Mouse (Mus musculus) testis, adult 2 months (tissue): Measurements from ENCODE around the gene Fmnl1. TPM values are rescaled to one million over a fixed set of nuclear protein-coding genes. Genes with fewer than 3 reads are reported as not detected.
A peak's percentile ranks its signal among the peaks of the same experiment; 100 is the strongest.

ENCODE experiments used
- H3K27ac ChIP-seq: fragments of 200-500 bp; 2 replicates; pipeline ENCODE4 v1.5.1; 2012; ENCODE audit warnings: low read depth, low read length; ENCODE audit not compliant: control insufficient read depth, insufficient read depth
- H3K27me3 ChIP-seq: fragments of 200-500 bp; 2 replicates; pipeline ENCODE4 v1.6.1; 2012; ENCODE audit warnings: mild to moderate bottlenecking, low read length, moderate library complexity; ENCODE audit not compliant: control insufficient read depth, insufficient read depth
- H3K36me3 ChIP-seq: fragments of 200-500 bp; 2 replicates; pipeline ENCODE4 v1.6.1; 2012; ENCODE audit warnings: mild to moderate bottlenecking, low read length; ENCODE audit not compliant: control insufficient read depth, insufficient read depth
- H3K4me1 ChIP-seq: fragments of 200-500 bp; 2 replicates; pipeline ENCODE4 v1.6.1; 2012; ENCODE audit warnings: low read length; ENCODE audit not compliant: control insufficient read depth, insufficient read depth
- H3K4me3 ChIP-seq: fragments of 200-500 bp; 2 replicates; pipeline ENCODE4 v1.5.1; 2012; ENCODE audit warnings: low read depth, mild to moderate bottlenecking, low read length, moderate library complexity, mixed read lengths; ENCODE audit not compliant: control insufficient read depth
- CTCF ChIP-seq: fragments of 200-500 bp; IDR thresholded peaks from 2 replicates; pipeline ENCODE4 v1.5.1; 2012; ENCODE audit warnings: low read depth, mild to moderate bottlenecking, inconsistent platforms, low read length, moderate library complexity; ENCODE audit not compliant: control insufficient read depth, insufficient read depth, insufficient replicate concordance
- POLR2A ChIP-seq: fragments of 200-500 bp; IDR thresholded peaks from 2 replicates; pipeline ENCODE4 v1.6.1; 2012; ENCODE audit warnings: low read depth, mild to moderate bottlenecking, inconsistent platforms, low read length, moderate library complexity; ENCODE audit not compliant: control insufficient read depth
- polyA plus RNA-seq: library from polyadenylated mRNA; depleted of rRNA; stranded (reverse); fragments of >200 nt; gene quantifications from 2 replicates; pipeline ENCODE4 v1.2.3, GENCODE M21; 2012

The Fmnl1 gene
- polyA plus RNA-seq, 1 experiment, result 21.6 TPM

DNA sequence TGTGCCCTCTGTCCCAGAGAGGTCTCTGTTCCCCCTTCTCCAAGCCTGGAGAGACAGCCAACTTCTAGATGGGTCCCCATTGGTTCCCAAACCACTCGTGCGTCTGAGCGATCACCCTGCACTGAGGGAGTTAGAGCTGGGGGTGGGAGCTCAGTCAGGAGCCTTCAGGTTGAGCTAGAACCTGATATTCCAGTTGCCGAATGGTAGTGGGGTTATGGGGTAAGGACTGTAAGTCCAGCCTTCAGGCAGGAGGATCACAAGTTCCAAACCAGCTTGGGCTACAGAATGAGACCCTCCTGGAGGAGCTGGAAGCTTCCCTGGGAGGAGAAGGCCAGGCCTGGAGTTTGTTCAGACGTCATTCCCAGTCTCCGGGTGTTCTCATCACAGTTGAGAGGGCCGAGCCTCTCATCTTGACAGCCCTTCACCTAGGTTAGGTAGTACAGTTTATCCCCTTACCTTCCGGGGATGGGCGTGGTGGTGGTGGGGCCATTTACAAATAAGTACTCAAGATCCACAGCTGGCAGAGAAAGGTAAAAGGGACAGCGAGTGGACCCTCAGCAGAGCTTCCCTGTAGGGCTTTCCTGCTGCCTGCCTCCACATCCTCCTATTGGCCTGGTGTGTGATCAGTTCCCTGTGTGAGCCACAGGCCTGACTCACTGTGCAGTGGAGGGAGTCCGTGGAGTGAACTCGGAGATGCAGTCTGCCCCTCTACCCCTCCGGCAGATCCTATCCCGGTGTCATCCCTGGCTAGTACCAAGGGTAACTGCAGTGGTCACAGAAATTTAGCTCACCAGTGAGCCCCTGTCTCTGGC, 30.8 kb upstream of the Fmnl1 start:
- H3K27me3 ChIP-seq, result no peaks in the 10 kb centered on the region
- H3K36me3 ChIP-seq, result no peaks in the 10 kb centered on the region
- no peak overlapping the region for H3K27ac ChIP-seq
- H3K4me3 ChIP-seq, result no peak overlapping the region
- TF ChIP-seq CTCF, result no peak
- TF ChIP-seq POLR2A, result no peak
- H3K4me1 ChIP-seq, result peaks cover 15% of the 10 kb centered on the region

DNA sequence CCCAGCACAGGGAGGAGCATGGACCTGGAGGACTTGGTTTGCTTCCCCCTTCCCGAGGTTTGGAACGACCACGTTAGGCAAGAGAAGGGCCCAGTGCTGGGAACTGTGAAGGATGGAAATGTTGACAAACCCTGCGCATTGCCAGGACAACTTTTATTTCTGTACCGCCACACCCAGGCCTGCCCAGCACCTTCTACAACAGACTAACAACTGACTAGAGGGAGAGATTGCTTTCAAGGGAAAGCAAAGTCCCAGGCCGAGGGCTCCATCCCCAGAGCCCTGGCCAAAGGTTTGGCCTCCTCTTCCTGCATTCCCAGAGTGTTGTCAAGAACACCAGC, 30.2 kb upstream of the Fmnl1 start:
- Histone ChIP-seq H3K36me3 (no peaks in the 10 kb centered on the region), H3K4me3 (no peak overlapping the region), H3K27me3 (no peaks in the 10 kb centered on the region), H3K27ac (peak overlapping the region; percentile 1; the same call in 1 of the 2 replicates), H3K4me1 (peaks cover 15% of the 10 kb centered on the region)
- TF ChIP-seq CTCF, result no peak
- no peak for TF ChIP-seq POLR2A

DNA sequence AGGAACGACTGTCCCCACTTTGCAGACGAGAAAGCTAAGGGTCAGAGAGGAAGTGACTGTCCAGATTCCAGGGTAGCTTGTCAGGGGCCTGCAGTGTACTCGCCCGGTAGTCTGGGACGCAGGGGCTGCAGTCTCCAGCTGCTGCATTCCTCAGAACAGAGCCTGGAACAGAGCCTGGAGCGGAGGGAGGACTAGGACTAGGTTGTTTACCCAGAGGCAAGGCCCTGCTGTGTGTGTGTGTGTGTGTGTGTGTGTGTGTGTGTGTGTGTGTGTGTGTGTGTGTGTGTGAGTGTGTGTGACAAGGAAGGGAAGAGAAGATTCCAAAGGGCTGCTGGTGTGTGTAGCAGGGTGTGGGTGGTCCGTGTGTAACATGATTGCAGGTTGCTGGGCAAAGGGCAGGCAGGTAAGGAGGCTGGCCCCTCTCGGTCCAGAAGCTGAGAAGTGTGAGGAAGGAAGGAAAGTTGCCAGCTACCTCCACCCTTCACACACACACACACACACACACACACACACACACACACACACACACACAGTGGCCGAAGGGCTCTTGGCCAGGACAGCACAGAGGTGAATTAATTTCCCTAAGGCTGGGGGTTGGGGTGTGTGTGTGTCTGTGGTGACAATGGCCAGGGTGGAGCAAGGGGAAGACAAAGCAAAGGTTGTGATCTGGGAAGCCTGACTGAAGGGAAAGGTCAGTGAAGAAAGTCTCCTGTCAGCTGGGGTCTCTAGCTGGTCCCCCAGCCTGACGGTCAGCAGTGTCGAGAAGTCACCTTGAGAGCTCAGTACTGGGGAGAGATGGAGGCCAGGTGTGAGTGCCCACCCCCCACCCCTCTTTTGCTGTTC, 29.6 kb upstream of the Fmnl1 start:
- Histone ChIP-seq H3K27ac (peak overlapping the region; percentile 50), H3K4me1 (peaks cover 15% of the 10 kb centered on the region), H3K36me3 (no peaks in the 10 kb centered on the region), H3K4me3 (no peak overlapping the region), H3K27me3 (no peaks in the 10 kb centered on the region)
- TF ChIP-seq CTCF (no peak), POLR2A (no peak)

DNA sequence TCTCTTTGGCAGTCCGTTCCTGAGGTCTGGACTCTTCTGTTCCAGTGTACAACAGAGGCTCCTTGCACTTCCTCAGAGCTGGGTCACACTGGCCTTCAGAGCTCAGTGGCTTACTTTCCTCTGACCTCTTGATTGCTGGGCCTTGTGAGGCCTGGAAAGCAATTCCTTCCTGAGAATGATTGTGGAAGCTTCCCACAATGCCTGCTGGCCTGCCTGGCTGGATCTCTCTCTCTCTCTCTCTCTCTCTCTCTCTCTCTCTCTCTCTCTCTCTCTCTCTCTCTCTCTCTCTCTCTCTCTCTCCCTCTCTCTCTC, 29.0 kb upstream of the Fmnl1 start:
- Histone ChIP-seq H3K4me1 (peaks cover 15% of the 10 kb centered on the region), H3K4me3 (no peak overlapping the region), H3K36me3 (no peaks in the 10 kb centered on the region), H3K27me3 (no peaks in the 10 kb centered on the region), H3K27ac (peak overlapping the region; percentile 54)
- no peak for TF ChIP-seq POLR2A
- TF ChIP-seq CTCF, result no peak

DNA sequence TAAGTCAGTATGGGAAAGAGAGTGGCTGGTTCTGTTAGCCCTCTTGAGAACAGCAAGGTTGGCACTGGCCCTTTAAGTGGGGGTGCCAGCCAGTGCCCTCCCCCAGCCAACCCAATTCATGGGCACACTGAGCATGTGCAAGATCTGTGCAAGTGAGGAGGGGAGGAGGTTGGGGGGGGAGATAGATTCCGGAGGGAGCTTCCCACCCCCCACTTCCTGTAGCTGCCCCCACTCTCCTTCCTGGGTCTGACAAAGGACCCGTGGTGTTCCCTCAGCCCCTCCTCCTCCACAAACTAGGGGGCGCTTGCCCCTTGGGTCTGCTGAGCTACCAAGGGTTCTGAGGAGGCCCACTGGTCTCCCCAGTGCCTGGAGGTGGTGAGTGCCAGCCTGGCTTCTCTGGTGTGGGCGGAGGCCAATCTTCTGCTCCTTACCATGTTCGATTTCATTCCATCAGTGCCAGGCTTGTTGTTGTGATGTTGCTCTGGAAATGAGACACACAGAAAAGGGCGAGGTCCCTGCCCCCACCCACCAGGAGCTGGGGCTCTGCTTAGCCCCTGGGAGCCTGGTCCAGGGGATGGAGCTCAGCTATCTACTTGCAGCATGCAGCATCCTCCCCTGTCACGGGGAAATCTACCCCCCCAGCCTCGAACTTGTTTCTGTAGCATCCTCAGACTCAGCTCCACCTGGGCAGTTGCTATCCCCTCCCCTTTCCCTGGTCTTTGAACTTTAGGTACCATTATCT, 28.3 kb upstream of the Fmnl1 start:
- Histone ChIP-seq H3K4me3 (no peak overlapping the region), H3K27ac (peak overlapping the region; percentile 54)

DNA sequence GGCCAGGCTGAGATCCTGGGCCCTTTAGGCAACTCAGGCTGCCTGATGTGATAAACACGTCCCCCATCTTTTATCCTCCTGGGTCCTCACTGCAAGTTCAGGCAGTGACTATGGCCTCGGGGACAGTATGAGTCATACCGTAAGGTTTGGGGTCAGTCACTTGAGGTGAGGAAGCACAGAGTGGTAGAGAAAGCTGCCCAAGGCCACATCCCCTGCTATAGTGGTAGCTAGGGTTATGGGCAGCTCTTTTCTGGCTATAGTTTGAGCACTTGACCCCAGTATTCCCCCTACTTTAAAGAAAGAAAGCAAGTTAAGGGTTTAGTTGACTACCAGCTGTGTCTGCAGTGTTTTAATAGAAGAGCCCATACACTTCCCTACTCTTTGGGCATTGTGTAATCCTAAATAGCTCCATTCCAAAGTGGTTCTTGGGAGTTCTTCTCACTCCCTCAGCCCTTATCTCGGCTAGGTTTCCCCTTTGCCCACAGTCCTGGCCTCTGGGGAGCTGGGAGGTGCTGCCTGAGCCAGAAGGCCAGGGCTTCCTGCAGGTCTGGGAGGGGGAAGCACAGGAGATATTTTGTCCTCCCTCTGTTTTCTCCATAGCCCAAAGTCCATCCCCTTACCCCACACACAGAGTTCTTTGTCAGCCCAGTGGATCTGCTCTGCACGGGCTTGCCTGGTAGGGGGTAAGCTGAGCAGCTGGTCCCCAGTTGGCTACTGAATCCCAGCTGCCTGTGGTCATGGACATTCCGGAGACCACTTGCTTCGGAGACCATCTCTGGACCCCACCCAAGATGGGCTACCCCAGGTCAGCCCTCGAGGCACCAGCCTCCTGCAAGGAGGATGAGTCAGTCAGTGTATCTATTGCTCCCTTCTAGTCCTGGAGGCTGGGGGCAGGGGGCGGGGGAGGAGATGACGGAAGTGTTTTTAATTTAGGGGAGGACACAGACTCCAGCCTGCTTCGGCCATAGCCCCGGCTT, 26.3 kb upstream of the Fmnl1 start:
- no peaks in the 10 kb centered on the region for H3K36me3 ChIP-seq
- H3K27ac ChIP-seq, result no peak overlapping the region
- no peak for TF ChIP-seq POLR2A
- H3K4me1 ChIP-seq, result peaks cover 15% of the 10 kb centered on the region
- no peak overlapping the region for H3K4me3 ChIP-seq
- H3K27me3 ChIP-seq, result no peaks in the 10 kb centered on the region

More for the DNA sequence above, 28.3 kb upstream of the Fmnl1 start:
- Histone ChIP-seq H3K4me1 (peaks cover 15% of the 10 kb centered on the region), H3K27me3 (no peaks in the 10 kb centered on the region), H3K36me3 (no peaks in the 10 kb centered on the region)
- no peak for TF ChIP-seq CTCF
- TF ChIP-seq POLR2A, result no peak
